Mouse (Mus musculus) kidney, adult 2 months (tissue): ENCODE results near the gene Mdga1. TPM values are rescaled to one million over a fixed set of nuclear protein-coding genes. Genes with fewer than 3 reads are reported as not detected.

Source experiments
- DNase-seq: peaks from one replicate; pipeline ENCODE4 v3.0.0; 2021
- H3K27ac ChIP-seq: fragments of 200-500 bp; 2 replicates; pipeline ENCODE4 v1.5.1; 2012; ENCODE audit warnings: low read depth, low read length, control low read depth, inconsistent platforms; ENCODE audit not compliant: insufficient read depth
- H3K27me3 ChIP-seq: fragments of 200-500 bp; replicated peaks from 2 replicates; pipeline ENCODE4 v1.6.1; 2012; ENCODE audit warnings: mild to moderate bottlenecking, moderate library complexity, low read length, inconsistent platforms; ENCODE audit not compliant: control insufficient read depth, insufficient read depth
- H3K36me3 ChIP-seq: fragments of 200-500 bp; 2 replicates; pipeline ENCODE4 v1.6.1; 2012; ENCODE audit warnings: mild to moderate bottlenecking, moderate library complexity, low read length, inconsistent platforms; ENCODE audit not compliant: control insufficient read depth, insufficient read depth
- H3K4me1 ChIP-seq: fragments of 200-500 bp; 2 replicates; pipeline ENCODE4 v1.6.1; 2011; ENCODE audit warnings: low read length; ENCODE audit not compliant: control insufficient read depth, insufficient read depth
- H3K4me3 ChIP-seq: fragments of 200-500 bp; 2 replicates; pipeline ENCODE4 v1.5.1; 2011; ENCODE audit warnings: mild to moderate bottlenecking, low read depth, low read length, control low read depth; ENCODE audit not compliant: insufficient read depth
- CTCF ChIP-seq: fragments of 200-500 bp; conservative IDR thresholded peaks from 2 replicates; pipeline ENCODE4 v1.5.1; 2011; ENCODE audit warnings: low read depth, mild to moderate bottlenecking, control low read depth, low read length, moderate library complexity, mixed read lengths; ENCODE audit not compliant: insufficient read depth, insufficient read length
- POLR2A ChIP-seq: fragments of 200-500 bp; IDR thresholded peaks from one replicate; pipeline ENCODE4 v1.6.1; 2011; ENCODE audit warnings: low read depth, low read length, control low read depth
- WGBS: fragments of 180-500 bp; shearing (Covaris S2); methylation state at CpG from one replicate; pipeline ENCODE4 v1.1.7; 2018; 5-methylcytosine and 5-hydroxymethylcytosine counted together
- polyA plus RNA-seq: library from polyadenylated mRNA; depleted of rRNA; stranded (reverse); fragments of >200 nt; gene quantifications from 2 replicates; pipeline ENCODE4 v1.2.3, GENCODE M21; 2012

Mdga1 gene
- polyA plus RNA-seq, 1 experiment = 1.3 TPM

- Histone ChIP-seq H3K27me3 (no peaks in the 10 kb centered on the region), H3K4me1 (no peaks in the 10 kb centered on the region), H3K36me3 (no peaks in the 10 kb centered on the region), H3K27ac (no peak overlapping the region), H3K4me3 (no peak overlapping the region)
- TF ChIP-seq CTCF = no peak
- TF ChIP-seq POLR2A = no peak
- WGBS = 10% methylated on average over 11 of the region's 11 CpGs
- peak; percentile 28 for DNase-seq
Observed at GRCm38 (mm10) chr17:29963730-29964259, 6.1 kb downstream of the Mdga1 start.

GRCm38 (mm10) chr17:29955880-29956279, 14.0 kb downstream of the Mdga1 start:
- Histone ChIP-seq H3K36me3 (no peaks in the 10 kb centered on the region), H3K4me1 (no peaks in the 10 kb centered on the region), H3K27ac (no peak overlapping the region), H3K27me3 (no peaks in the 10 kb centered on the region), H3K4me3 (no peak overlapping the region)
- TF ChIP-seq POLR2A = no peak
- no peak for TF ChIP-seq CTCF
- DNase-seq = no peak
- 80% methylated on average over 8 of the region's 8 CpGs for WGBS

GRCm38 (mm10) chr17:29954316-29954715, 15.6 kb downstream of the Mdga1 start:
- H3K4me3 ChIP-seq = no peak overlapping the region
- TF ChIP-seq POLR2A (no peak), CTCF (no peak)
- H3K36me3 ChIP-seq = no peaks in the 10 kb centered on the region
- DNase-seq = no peak
- H3K27ac ChIP-seq = no peak overlapping the region
- H3K27me3 ChIP-seq = no peaks in the 10 kb centered on the region
- WGBS = 59% methylated on average over 5 of the region's 5 CpGs
- no peaks in the 10 kb centered on the region for H3K4me1 ChIP-seq

- WGBS = 39% methylated on average over 6 of the region's 6 CpGs
- no peak for DNase-seq
- H3K4me3 ChIP-seq = no peak overlapping the region
Observed at GRCm38 (mm10) chr17:29951100-29951499, 18.8 kb downstream of the Mdga1 start.

GRCm38 (mm10) chr17:29950574-29950973, 19.3 kb downstream of the Mdga1 start:
- H3K36me3 ChIP-seq = no peaks in the 10 kb centered on the region
- no peak overlapping the region for H3K4me3 ChIP-seq
- DNase-seq = no peak
- no peaks in the 10 kb centered on the region for H3K27me3 ChIP-seq
- H3K4me1 ChIP-seq = no peaks in the 10 kb centered on the region
- 91% methylated on average over 8 of the region's 8 CpGs for WGBS
- no peak overlapping the region for H3K27ac ChIP-seq
- TF ChIP-seq POLR2A (no peak), CTCF (no peak)

More at GRCm38 (mm10) chr17:29951100-29951499, 18.8 kb downstream of the Mdga1 start:
- Histone ChIP-seq H3K36me3 (no peaks in the 10 kb centered on the region), H3K27me3 (no peaks in the 10 kb centered on the region), H3K27ac (no peak overlapping the region), H3K4me1 (no peaks in the 10 kb centered on the region)
- TF ChIP-seq CTCF = no peak

GRCm38 (mm10) chr17:29947271-29947714, 22.6 kb downstream of the Mdga1 start:
- no peaks in the 10 kb centered on the region for H3K4me1 ChIP-seq

GRCm38 (mm10) chr17:29944376-29944775, 25.5 kb downstream of the Mdga1 start:
- DNase-seq = no peak
- Histone ChIP-seq H3K27ac (no peak overlapping the region), H3K36me3 (no peaks in the 10 kb centered on the region), H3K4me3 (no peak overlapping the region), H3K4me1 (no peaks in the 10 kb centered on the region), H3K27me3 (no peaks in the 10 kb centered on the region)
- WGBS = 87% methylated on average over 11 of the region's 11 CpGs
- TF ChIP-seq POLR2A (no peak), CTCF (no peak)

More at GRCm38 (mm10) chr17:29947271-29947714, 22.6 kb downstream of the Mdga1 start:
- Histone ChIP-seq H3K27me3 (no peaks in the 10 kb centered on the region), H3K4me3 (no peak overlapping the region), H3K36me3 (no peaks in the 10 kb centered on the region), H3K27ac (no peak overlapping the region)
- 53% methylated on average over 5 of the region's 5 CpGs for whole genome bisulfite sequencing
- TF ChIP-seq POLR2A (no peak), CTCF (no peak)
- DNase-seq = peak; percentile 26

- Histone ChIP-seq H3K36me3 (no peaks in the 10 kb centered on the region), H3K27ac (no peak overlapping the region), H3K4me3 (no peak overlapping the region), H3K27me3 (no peaks in the 10 kb centered on the region), H3K4me1 (no peaks in the 10 kb centered on the region)
- WGBS = 88% methylated on average over 5 of the region's 5 CpGs
- no peak for TF ChIP-seq POLR2A
- no peak for TF ChIP-seq CTCF
- no peak for DNase-seq
Observed at GRCm38 (mm10) chr17:29939011-29939410, 30.9 kb downstream of the Mdga1 start.
